Mouse (Mus musculus): ENCODE data around the gene Slc15a5.

The Slc15a5 gene

GRCm38 (mm10) chr6:137957630-137958029, 122.1 kb downstream of the Slc15a5 start:
- DNase-seq: no peak

- peak; percentile 32 for DNase-seq
Measured at GRCm38 (mm10) chr6:137956783-137957429, 122.8 kb downstream of the Slc15a5 start.

DNA sequence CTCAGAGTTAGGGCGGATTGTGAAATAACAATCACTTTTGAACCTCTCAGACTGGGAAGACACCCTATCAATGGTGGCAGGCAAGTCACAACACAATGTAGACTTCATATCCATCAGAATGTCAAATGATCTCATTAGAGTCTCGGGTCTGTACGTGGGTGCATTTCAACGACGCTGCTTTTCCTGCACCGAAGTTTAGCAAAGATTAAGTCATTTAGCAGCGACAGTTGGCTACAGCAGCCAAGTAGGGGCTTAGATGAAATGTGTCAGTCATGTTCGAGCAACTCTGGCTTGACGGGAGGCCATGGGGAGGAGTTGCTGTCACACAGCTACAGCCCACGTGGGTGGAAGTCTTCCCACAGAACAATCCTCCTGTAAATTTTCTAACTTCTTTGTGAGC, 133.2 kb downstream of the Slc15a5 start:
- no peak for DNase-seq

DNA sequence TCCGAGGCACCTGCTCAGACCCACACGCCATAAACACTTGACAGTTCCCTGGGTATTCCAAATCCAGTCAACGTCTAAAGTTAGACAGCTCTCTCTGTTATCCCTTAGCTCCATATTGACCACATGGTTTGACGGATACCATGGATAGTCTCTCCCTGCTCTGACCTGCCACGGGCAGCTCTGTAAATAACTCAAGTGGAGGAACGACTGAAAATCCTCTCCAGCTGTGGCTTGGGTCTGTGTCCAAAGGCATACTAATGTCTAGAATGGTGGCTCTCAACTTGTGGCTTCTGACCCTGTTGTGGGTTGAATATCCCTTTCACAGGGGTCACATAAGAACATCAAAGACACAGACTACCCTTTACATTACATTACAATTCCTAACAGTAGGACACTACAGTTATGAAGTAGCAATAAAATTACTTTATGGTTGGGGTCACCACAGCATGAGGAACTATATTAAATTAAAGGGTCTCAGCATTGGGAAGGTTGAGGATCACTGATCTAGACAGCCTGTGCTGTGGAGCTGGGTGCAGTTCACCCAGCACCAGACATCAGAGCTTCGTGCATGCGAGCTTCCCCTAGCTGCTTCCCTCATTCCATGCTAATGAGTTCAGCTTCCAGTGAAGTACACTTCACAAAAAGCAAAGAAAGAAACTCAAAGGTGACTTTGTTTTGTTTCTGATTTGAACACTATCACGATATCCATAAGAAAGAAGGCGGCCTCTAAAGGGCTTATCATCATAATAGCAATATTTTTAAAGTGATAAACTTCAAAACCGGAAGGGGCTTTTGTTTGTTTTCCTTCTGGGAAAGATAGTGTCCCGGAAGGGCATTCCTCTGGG, 139.1 kb downstream of the Slc15a5 start:
- DNase-seq: no peak

DNA sequence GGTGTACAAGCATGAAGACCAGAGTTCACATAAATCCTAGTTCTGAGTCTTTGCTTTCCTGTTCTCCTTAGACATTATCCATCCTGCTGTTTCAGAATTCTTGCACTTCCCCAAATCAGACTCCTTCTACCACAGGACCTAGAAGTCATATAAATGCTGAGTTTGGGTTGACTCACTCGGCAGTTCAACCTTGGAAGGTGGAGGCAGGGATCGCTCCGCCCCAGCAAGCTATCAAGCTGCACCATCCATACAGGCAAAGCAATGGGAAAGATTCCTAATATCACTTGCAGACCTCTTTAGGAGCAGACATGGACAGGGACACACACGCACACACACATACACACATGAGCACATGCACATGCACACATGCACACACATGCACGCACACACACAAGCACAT, 142.2 kb downstream of the Slc15a5 start:
- DNase-seq: no peak

DNA sequence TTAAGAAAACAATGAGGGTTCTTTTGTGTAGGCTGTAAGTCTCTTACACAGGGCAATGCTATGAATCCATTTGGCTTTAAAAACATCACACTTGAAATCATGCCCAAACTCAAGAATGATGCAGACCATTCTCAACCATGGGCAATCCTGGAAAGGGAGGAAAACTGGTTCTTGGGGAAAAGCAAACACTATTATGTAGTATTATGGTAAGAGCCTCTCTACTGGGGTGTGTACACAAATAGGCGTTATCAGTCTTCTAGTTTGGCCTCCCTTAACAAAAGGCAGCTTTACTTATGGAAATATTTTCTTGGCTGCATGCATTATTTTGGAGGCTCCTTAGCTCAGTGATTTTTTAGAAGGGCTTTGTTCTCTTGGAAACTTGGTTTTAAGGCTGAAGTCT, 143.4 kb downstream of the Slc15a5 start:
- DNase-seq: no peak

GRCm38 (mm10) chr6:137935857-137936256, 143.9 kb downstream of the Slc15a5 start:
- DNase-seq: no peak

DNA sequence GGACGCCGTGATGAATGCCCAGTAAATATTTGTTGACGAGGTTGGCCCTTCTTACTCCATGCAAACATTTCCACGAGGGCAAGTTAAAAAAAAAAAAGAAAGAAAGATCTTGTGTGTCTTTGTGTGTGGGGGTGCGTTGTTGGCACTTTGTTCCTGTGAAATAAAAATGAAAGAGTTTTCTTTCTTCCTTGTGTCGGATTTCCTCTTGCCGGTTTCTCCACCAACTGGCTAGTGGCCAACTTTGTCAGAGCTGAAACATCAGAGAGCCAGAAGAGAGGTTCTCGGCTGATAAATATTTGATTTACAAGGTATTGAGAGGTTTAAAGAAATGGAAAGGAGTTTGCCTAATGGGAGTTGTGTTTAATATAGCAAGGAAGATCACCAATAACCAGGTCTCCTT, 144.4 kb downstream of the Slc15a5 start:
- DNase-seq: no peak

GRCm38 (mm10) chr6:137934545-137935298, 145.0 kb downstream of the Slc15a5 start:
- no peak for DNase-seq
